Mouse (Mus musculus) cerebellum, adult 11 months (tissue): ENCODE measurements around the gene Mydgf.
A peak's percentile ranks its signal among the peaks of the same experiment; 100 is the strongest.

ENCODE experiments used
- DNase-seq: peaks from one replicate; pipeline ENCODE4 v3.0.0; 2022

Mydgf gene

DNA sequence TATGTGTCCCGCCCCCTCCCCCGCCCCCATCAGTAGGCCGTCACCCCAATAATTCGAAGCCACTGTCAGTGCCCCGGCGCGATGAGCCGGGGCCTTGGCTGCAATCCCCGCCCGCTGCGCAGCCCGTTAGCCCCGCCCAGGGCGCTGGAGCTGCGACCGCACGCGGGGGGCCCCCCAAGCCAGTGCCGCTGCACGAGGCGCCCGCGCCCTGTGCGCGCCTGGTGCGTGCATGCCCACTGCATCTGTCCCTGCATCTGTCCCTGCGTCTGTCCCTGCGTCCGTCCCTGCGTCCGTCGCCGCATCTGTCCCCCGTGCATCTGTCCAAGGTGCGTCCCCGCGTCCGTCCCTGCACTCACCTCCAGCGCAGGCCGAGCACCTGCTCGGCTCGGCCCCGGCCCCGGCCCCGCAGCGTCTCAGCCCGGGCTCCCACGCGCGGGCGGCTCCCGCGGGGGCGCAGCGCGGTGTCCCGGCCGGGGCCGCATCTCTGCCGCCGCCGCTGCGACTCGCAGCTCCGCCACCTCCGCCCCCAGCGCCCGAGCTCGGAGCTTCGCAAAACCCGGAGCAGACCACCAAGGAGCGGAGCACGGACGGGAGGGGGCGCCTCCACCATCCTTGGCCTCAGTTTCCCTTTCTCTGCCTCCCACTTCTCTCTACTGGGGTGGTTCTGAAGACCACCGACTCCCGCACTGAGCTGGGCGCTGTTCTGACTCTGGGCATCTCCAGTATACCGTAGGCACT lies 43.7 kb downstream of the Mydgf start, which contains the start of gene Sema6b:
Gene Sema6b, minus strand, starts transcription at position 486 of the 738 bp plus-strand sequence.
- DNase-seq: peak; percentile 77

DNA sequence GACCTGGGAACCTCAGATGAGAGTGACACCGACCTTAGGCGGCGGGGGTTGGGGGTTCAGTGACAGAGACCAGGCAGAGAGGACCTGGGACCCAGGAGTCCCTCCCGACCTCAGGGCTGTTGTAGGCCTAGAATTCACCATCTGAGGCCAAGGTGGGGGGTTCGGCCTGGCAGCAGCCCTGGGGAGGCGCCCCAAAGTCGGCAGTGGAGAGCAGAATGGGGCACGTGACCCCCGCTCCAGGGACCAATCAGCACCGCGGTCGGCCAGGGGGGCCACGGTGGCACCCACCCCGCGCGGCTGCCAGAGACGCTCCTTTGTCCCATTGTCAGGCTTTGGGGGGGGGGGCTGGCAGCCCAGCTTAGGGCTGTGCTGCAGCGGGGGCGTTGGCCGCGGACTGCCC lies 44.4 kb downstream of the Mydgf start:
- DNase-seq: peak; percentile 50

DNA sequence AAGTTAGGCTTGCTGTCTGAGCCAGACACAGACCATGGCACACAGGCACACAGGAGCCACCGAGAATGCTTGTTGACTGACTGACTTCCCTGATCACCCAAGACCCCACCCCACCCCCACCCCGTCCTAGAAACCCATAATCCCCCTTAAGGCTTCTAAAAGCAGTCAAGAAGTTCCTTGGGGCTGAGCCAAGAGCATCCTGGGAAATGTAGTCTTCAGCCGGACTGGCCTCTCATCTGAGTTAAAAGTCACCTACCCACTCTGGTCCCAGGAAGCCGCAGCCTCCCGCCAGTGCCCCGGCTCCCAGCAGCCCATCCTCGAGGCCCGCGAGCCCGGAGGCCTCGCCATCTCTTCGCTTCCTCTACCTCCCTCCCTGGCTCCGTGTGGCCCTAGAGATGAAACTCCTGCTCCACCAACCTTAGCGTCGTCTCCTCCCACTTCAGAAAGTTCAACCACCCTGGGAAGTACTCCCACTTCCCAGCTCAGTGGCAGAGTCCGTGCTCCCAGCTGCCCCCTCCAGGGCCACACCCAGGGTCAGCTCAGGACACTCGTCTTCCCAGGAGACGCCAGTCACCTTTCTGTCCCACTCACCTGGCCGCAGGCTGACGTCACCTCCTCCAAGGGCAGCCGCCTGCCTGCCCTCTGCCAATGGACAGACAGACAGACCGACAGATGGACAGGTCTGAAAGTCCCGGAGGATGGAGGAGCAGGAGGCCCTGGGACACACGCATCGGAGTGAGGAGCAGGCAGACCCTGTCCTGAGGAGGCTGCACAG lies 45.7 kb downstream of the Mydgf start:
- peak; percentile 36 for DNase-seq

DNA sequence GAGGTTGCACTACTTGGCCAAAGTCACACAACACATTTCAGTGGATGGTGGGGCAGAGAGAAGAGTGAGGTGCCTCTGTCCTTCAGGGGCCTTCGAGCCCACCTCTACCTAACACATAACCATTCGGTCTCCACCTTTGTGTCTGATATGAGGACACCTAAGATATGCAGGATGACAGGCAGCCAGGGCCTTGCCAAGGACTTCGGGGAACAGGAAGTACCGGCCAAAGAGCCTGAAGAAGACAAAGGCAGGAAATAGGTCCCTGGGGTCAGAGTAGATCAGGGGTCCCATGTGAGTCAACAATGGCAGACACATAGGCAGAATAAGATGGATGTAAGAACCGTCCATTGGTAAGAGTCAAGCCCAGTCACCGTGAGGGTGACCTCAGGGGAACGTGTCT lies 47.2 kb downstream of the Mydgf start:
- DNase-seq: peak; percentile 3

DNA sequence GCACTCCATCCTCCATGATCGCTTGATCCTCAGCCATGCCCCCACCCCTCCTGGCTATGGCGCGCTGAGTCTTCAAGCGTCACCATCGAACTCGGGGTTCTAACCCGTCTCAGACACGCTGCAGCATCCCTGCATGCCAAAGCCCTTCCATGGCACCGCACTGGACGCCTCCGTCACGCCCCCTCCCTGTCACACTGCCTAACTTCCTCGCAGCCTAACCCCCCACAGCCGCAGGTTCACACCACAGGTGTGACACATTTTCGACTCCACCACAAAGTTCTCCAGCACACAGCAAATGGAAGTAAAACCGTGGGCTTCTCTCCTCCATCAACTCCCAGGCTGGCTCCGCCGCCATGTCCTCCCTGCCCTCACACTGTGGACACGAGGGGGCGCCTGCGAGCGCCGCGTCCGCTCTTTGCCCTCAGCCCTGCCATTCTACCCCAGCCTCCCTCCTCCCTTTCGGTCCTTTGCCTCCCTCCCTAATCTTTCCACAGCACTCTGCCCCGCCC lies 49.2 kb downstream of the Mydgf start:
- peak; percentile 53 for DNase-seq

DNA sequence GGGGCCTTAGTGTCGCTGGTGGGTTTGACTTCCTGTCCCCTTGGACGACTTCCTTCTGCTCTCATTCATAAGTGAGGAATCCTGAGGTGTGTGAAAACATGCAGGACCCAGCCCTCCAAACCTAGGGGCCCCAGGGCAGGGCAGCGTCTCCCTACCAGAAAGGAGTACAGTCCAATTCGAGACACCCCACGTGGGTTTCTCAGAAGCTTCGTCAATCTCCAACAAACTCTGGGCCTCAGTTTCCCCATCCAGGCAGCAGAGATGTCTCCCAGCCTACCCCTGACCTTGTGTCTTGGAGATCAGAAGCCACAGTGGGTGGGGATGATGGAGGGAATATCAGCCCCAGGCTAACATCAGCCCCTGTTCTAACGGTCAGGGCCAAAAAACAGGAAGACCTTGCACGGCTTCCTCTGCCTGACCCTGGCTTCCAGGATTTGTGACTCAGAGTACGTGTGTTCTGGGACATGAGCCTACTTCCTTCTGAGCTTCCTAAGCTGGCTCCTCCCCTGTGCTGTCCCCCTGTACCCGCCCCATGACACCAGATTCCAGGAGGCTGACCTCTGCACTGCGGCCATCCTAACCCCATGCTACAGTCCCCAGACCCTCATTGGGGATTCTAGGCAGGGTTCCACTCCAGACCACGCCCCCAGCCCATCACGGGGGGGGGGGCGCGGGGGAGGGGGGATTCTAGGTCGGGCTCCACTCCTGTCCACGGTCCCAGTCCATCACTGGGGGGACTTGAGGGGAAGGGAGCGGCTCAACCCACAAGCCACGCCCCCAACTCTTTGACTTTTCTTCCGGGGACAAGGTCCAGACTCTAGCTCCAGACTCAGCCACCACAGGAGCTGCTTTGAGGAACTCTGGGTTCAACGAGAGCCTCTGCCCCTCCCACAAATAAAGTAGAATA lies 50.0 kb downstream of the Mydgf start:
- no peak for DNase-seq

DNA sequence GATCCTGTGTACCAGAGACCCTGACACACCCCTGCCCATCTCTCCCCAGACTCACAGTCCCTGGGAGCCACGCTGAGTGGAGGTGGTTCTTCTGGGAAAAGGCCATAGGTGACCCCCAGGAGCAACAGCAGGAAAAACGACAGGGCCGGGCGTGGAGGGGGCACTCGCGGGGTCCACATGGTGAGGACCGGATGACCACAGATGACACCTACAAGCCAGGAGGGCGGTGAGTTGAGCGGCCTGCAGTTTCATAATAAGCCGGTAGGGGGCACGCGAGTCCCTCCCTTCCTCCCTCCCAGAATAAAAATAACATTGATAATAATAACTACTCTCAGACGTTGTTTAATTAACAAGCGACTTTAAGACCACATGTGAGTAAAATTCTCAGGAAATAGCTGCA lies 51.1 kb downstream of the Mydgf start:
- DNase-seq: peak; percentile 68

DNA sequence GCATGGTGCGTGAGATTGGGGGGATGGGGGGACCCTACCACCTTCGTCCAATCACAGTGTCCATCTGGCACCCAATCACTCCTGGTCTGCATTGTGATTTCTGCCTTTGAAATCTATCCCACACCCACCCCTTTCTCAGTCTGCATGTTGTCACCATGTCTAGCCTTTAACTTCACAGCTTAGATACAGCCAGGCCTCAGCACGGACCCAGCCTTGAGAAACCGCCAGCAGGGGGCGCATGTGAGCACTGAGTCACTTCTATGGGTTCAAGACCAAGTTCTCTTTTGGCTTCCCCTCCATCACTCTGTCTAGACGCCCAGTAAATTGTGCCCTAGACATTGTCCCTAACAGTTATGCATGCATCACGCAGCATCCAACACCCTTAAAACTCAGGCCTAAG lies 51.9 kb downstream of the Mydgf start:
- DNase-seq: peak; percentile 70

DNA sequence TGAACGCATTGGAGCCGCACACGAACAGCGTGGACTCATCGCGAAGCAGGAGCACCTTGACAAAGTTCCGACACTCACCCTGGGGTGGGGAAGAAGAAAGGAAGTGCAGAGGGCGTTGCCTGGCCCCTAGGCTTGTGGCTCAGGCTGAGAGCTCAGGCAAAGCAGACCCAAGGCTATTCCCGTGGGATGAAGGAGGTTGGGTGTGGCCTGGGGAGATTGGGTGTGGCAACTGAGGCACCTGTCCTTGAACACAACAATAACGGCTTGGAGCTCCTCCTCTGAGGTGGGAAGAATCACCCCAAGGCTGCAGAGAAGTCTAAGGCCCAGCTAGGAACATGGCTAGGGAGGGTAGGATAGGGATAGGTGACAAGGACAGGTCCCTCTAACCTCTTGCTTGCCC lies 52.6 kb downstream of the Mydgf start:
- no peak for DNase-seq

DNA sequence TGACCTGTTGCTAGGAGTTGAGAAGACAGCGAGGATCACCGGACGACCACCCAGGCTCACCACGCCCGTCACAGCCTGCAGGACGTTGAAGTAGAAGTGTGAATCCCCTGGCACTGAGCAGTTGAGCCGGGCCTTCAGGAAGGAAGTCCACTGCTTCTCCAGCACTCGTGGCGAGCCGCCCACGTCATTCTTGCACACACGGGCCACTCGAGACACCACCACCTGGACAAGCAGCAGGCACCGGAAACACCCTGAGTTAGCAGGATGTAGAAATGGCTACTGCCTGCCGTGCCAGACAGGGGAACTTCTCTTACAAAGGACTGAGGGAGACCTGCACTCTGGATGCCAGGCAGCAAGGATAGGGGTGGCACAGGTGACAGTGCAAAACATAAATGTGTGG lies 55.5 kb downstream of the Mydgf start:
- DNase-seq: peak; percentile 22

DNA sequence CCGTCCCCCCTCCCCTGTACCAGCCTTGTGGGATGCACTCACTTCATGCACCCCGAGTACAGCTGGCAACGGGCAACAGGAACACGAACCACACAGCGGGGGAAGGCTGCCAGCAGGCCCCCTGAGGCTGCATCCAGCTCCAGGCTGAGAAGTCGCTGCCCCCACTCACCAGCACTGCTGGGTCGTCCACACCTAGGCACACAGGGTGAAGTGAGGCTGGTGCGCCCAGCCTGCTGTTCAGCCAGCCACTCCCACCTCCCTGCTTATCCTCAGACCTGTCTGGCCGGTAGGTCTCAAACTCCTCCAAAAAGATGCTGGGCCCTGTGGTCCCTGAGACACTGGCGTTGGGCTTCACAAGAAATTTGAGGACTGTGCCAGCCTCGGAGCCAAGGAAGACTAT lies 57.5 kb downstream of the Mydgf start:
- no peak for DNase-seq
